Mouse (Mus musculus): ENCODE measurements at regions not wholly inside any gene's neighbourhood (a gene's known extent, or its start where the extent isn't known, plus 50 kb on each side); places are given as distances from the start of the nearest gene placed in this dataset.

DNA sequence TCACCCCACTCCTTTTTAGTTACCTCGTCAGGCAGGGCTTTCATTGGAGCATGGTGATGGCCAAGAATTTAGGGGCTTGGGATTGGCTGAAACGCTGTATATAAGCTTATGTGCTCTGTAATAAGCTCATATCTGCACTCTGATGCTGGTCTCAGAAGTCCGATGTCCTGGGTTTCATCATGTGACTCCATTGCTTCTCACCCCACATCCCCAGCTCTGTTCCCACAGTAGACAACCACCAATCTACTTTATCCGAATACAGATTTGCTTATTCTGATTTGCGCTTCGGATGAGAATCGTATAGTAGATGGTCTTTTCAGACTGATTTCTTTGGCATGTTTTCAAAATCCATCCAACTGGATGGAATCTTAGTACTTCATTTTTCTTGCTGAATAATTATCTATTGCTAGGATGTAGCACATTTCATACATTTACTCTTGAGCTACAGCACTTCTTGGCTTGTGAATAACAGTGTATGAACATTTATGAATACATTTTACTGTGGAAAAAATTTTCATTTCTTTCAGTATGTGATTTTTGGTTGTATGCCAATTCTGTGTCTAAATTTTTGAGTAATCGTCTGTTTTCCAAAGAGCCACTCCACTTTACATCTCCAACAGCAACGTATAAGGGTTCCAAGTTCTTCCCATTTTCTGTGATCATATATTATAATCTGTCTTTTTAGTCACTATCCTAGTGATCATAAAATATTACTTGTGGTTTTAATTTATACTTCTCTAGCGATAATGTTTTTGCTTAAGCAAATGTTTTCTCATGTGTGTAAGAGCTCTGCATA, 185.7 kb downstream of the Hace1 start:
- H3K4me3 ChIP-seq (ENCODE audit: low read depth, low read length) = no peak overlapping the region
- H3K9ac ChIP-seq (replicated peaks; ENCODE audit: low read length, poor library complexity, severe bottlenecking) = no peak overlapping the region
- H3K27ac ChIP-seq (ENCODE audit: low read depth, low read length) = no peak overlapping the region
- TF ChIP-seq CTCF (IDR thresholded peaks at IDR 0.05) = no peak
- H3K36me3 ChIP-seq (ENCODE audit: insufficient read depth, low read length) = no peaks in the 10 kb centered on the region
- WGBS = 89% methylated on average over 10 of the region's 10 CpGs
- ATAC-seq (ENCODE audit: low FRiP score) (no peak), DNase-seq (ENCODE audit: low spot score) (no peak)
- no peaks in the 10 kb centered on the region for H3K27me3 ChIP-seq (ENCODE audit: insufficient read depth, low read length)
- H3K4me2 ChIP-seq (ENCODE audit: low read depth, low read length, poor library complexity, severe bottlenecking) = no peak overlapping the region
- H3K4me1 ChIP-seq (ENCODE audit: insufficient read depth, low read length) = no peaks in the 10 kb centered on the region
- no peaks in the 10 kb centered on the region for H3K9me3 ChIP-seq (ENCODE audit: low read length)

DNA sequence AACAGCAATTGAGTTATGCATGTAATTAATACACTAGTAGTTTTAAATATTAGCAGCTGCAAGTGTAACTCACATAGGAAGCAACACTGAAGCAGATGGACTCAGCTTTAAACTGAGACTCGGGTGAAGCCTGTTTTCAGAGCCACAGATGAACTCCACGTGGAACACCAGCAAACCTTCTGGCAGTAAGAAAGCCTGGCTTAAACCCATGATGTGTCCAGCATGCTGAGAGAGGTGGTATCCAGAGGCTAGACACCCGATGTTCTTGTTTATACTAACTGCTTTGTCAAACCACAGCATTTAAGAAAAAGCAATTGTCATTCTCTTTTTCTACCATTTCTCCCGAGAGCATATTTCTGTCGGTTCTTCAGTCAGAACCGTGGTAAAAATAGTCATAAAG, 202.1 kb downstream of the Hace1 start:
- Histone ChIP-seq H3K4me2 (ENCODE audit: low read depth, low read length, poor library complexity, severe bottlenecking) (no peak overlapping the region), H3K4me1 (ENCODE audit: insufficient read depth, low read length) (peaks cover 7% of the 10 kb centered on the region), H3K36me3 (ENCODE audit: insufficient read depth, low read length) (no peaks in the 10 kb centered on the region), H3K27ac (ENCODE audit: low read depth, low read length) (no peak overlapping the region), H3K9ac (replicated peaks; ENCODE audit: low read length, poor library complexity, severe bottlenecking) (no peak overlapping the region), H3K9me3 (ENCODE audit: low read length) (no peaks in the 10 kb centered on the region), H3K27me3 (ENCODE audit: insufficient read depth, low read length) (no peaks in the 10 kb centered on the region), H3K4me3 (ENCODE audit: low read depth, low read length) (no peak overlapping the region)
- WGBS = 13% methylated on average over 6 of the region's 6 CpGs
- ATAC-seq (ENCODE audit: low FRiP score) (no peak), DNase-seq (ENCODE audit: low spot score) (peak; percentile 5)
- no peak for TF ChIP-seq CTCF (IDR thresholded peaks at IDR 0.05)

DNA sequence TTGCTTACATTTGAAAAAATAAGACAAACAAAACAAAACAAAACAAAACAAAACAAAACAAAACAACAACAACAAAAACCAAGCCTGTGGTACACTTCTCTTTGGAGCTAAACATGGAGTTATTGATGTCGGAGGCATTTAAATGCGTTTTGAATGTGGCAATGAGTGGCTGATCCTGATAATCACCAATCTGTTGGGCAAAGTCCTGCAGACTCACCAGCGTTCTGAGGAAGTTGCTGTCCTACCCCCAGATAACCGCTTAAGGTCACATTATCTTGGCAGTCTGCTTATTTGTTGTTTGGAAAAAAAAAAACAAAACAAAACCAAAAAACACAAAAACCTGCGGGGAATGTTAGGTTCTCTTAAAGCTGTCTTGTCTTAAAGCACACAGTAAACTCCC, 205.4 kb downstream of the Hace1 start:
- Histone ChIP-seq H3K9me3 (ENCODE audit: low read length) (no peaks in the 10 kb centered on the region), H3K27ac (ENCODE audit: low read depth, low read length) (no peak overlapping the region), H3K4me1 (ENCODE audit: insufficient read depth, low read length) (peaks cover 7% of the 10 kb centered on the region), H3K27me3 (ENCODE audit: insufficient read depth, low read length) (no peaks in the 10 kb centered on the region), H3K36me3 (ENCODE audit: insufficient read depth, low read length) (no peaks in the 10 kb centered on the region), H3K4me2 (ENCODE audit: low read depth, low read length, poor library complexity, severe bottlenecking) (no peak overlapping the region), H3K4me3 (ENCODE audit: low read depth, low read length) (no peak overlapping the region), H3K9ac (replicated peaks; ENCODE audit: low read length, poor library complexity, severe bottlenecking) (no peak overlapping the region)
- ATAC-seq (ENCODE audit: low FRiP score) (no peak), DNase-seq (ENCODE audit: low spot score) (no peak)
- 48% methylated on average over 5 of the region's 5 CpGs for WGBS
- no peak for TF ChIP-seq CTCF (IDR thresholded peaks at IDR 0.05)

DNA sequence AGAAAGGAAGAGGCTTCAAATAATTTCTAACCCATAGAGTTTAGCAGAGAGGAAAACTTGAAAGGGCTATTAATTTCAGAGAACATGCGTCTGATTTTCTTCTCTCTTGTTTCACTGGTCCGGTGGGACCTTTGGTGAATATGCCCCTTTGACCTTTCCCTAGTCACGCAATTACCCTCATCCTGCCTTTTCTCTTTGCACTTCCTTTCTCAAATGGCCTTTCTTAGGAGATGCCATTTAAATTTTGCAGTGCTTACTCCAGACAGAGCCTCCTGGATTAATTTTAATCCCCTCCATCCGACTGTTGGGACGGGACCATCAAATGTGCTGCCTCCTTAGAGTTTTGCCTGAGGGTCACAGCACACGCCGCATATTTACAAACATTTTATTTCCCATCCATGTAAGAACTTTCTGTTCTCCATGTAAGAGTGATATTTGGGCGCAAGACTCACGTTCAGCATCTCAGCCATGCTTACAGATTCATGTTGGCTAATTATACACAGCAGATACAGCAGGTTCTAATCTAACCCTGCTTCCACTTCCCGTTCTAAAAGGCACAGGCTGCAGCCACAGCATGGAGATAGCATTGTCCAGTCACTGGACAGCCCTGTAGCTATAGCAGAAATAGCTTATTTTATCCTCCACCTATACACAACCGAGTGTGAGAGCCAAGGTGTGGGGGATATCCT, 206.0 kb downstream of the Hace1 start:
- TF ChIP-seq CTCF (IDR thresholded peaks at IDR 0.05) = no peak
- no peaks in the 10 kb centered on the region for H3K9me3 ChIP-seq (ENCODE audit: low read length)
- H3K27ac ChIP-seq (ENCODE audit: low read depth, low read length) = no peak overlapping the region
- peaks cover 7% of the 10 kb centered on the region for H3K4me1 ChIP-seq (ENCODE audit: insufficient read depth, low read length)
- H3K27me3 ChIP-seq (ENCODE audit: insufficient read depth, low read length) = no peaks in the 10 kb centered on the region
- ATAC-seq (ENCODE audit: low FRiP score) (no peak), DNase-seq (ENCODE audit: low spot score) (no peak)
- H3K36me3 ChIP-seq (ENCODE audit: insufficient read depth, low read length) = no peaks in the 10 kb centered on the region
- 0 out of 2 replicates have a peak overlapping the region, but pooled peaks have one; percentile 4 for H3K9ac ChIP-seq (replicated peaks; ENCODE audit: low read length, poor library complexity, severe bottlenecking)
- no peak overlapping the region for H3K4me2 ChIP-seq (ENCODE audit: low read depth, low read length, poor library complexity, severe bottlenecking)
- H3K4me3 ChIP-seq (ENCODE audit: low read depth, low read length) = no peak overlapping the region
- WGBS = 22% methylated on average over 11 of the region's 11 CpGs

DNA sequence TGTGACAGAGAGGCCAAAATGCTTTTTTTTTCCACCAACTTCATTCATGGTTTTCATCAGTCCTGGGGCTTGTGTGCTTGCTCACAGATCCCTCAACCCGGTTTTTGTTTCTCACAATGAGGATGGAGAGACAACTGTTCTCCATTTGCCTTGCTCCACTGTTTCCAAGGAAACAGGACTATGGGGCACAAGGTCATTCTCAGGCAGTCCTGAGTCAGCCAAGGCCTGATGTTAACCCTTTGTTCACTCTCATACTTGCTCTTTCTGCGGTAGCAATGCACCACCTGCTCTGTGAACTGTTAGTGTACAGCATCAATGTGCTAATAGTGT, 206.5 kb downstream of the Hace1 start:
- Histone ChIP-seq H3K4me1 (ENCODE audit: insufficient read depth, low read length) (peaks cover 7% of the 10 kb centered on the region), H3K4me2 (ENCODE audit: low read depth, low read length, poor library complexity, severe bottlenecking) (no peak overlapping the region), H3K36me3 (ENCODE audit: insufficient read depth, low read length) (no peaks in the 10 kb centered on the region), H3K27me3 (ENCODE audit: insufficient read depth, low read length) (no peaks in the 10 kb centered on the region), H3K4me3 (ENCODE audit: low read depth, low read length) (no peak overlapping the region), H3K9ac (replicated peaks; ENCODE audit: low read length, poor library complexity, severe bottlenecking) (no peak overlapping the region), H3K9me3 (ENCODE audit: low read length) (no peaks in the 10 kb centered on the region), H3K27ac (ENCODE audit: low read depth, low read length) (no peak overlapping the region)
- TF ChIP-seq CTCF (IDR thresholded peaks at IDR 0.05) = no peak
- no peak for ATAC-seq (ENCODE audit: low FRiP score)
- WGBS = 16% methylated on average over 2 of the region's 2 CpGs
- no peak for DNase-seq (ENCODE audit: low spot score)

DNA sequence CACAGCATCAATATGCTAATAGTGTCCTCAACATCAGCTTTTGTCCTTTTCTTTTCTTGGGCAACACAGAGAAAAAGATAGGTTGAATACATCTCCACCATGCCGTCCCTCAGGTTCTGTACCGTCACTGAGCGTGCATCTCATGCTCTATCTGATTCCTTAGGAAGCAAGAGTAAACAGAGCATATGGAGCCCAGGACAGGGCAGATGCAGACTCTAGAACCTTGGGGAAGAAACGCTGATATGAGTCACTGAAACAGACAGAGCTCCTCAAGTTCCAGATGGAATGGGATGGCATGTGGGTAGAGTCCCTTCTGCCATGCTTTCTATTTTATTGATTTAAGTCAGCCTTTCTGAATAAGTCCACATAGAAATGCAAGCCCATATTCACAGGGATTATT, 206.9 kb downstream of the Hace1 start:
- H3K27me3 ChIP-seq (ENCODE audit: insufficient read depth, low read length) = no peaks in the 10 kb centered on the region
- no peak overlapping the region for H3K4me2 ChIP-seq (ENCODE audit: low read depth, low read length, poor library complexity, severe bottlenecking)
- H3K9me3 ChIP-seq (ENCODE audit: low read length) = no peaks in the 10 kb centered on the region
- no peak for ATAC-seq (ENCODE audit: low FRiP score)
- WGBS = 56% methylated on average over 4 of the region's 4 CpGs
- H3K4me3 ChIP-seq (ENCODE audit: low read depth, low read length) = no peak overlapping the region
- H3K27ac ChIP-seq (ENCODE audit: low read depth, low read length) = no peak overlapping the region
- no peak overlapping the region for H3K9ac ChIP-seq (replicated peaks; ENCODE audit: low read length, poor library complexity, severe bottlenecking)
- no peaks in the 10 kb centered on the region for H3K36me3 ChIP-seq (ENCODE audit: insufficient read depth, low read length)
- TF ChIP-seq CTCF (IDR thresholded peaks at IDR 0.05) = no peak
- DNase-seq (ENCODE audit: low spot score) = no peak
- H3K4me1 ChIP-seq (ENCODE audit: insufficient read depth, low read length) = peaks cover 7% of the 10 kb centered on the region
